Mouse (Mus musculus) adipocyte (in vitro differentiated cells): Measurements from ENCODE around the gene Snx18.

Experiments used
- DNase-seq: peaks from one replicate; pipeline ENCODE4 v3.0.0-alpha.2; 2016; ENCODE audit warnings: low spot score

Gene Snx18

DNA sequence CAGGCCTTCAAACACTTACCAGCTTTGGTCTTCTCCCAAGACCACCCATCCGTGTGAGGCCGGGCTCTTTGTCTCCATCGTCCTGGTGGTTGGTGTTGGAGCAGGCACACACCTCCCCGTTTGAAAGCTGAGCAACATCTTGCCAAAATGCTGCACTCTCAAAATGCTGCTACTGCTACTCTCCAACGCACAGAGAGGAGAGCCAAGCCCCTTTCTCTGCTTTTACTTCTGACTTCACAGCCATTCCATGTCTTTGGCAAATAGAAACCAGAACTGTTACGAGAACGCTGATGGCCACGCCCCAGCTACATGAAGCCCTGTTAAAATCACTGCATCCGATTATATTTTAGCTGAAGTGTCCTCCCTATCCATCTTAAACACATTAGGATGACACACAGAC is 58.7 kb downstream of the Snx18 start:
- no peak for DNase-seq

DNA sequence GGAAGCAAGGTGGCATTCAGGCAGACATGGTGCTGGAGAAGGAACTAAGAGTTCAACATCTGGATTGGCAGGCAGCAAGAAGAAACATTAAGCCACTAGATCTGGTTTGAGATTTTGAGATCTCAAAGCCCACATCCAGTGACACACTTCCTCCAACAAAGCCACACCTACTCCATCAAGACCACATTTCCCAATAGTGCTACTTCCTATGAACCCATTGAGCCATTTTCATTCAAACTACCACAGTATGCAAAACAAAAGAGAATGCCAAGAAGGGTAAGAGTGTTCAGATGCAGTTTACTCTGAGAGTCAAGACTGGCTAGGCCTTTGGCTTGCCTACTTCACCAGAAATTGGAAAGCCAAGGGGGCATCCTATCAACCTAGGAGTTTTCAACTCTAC is 61.8 kb downstream of the Snx18 start:
- DNase-seq, result peak; percentile 64

GRCm38 (mm10) chr13:113555226-113555625 is 63.1 kb downstream of the Snx18 start:
- peak; percentile 98 for DNase-seq

GRCm38 (mm10) chr13:113553603-113554230 is 64.6 kb downstream of the Snx18 start:
- DNase-seq, result peak; percentile 70

GRCm38 (mm10) chr13:113552341-113552740 is 66.0 kb downstream of the Snx18 start:
- no peak for DNase-seq

- DNase-seq, result peak; percentile 88
Observed at GRCm38 (mm10) chr13:113550866-113551565, 67.3 kb downstream of the Snx18 start.

DNA sequence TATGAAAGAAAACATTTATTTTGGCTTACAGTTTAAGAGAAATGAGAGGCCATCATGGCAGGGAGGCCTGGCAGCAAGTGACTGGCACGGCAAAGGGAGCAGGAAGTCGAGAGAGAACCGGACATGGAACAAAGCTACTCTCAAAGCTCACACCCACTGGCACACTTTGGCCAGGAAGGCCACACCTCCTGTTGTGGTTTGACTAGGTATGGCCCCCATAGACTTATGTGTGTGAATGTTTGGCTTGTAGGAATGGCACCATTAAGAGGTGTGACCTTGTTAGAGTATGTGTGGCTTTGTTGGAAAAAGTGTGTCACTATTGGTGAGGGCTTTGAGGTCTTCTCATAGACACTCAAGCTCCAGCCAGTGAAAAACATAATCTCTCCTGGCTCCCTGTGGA is 69.3 kb downstream of the Snx18 start:
- no peak for DNase-seq

DNA sequence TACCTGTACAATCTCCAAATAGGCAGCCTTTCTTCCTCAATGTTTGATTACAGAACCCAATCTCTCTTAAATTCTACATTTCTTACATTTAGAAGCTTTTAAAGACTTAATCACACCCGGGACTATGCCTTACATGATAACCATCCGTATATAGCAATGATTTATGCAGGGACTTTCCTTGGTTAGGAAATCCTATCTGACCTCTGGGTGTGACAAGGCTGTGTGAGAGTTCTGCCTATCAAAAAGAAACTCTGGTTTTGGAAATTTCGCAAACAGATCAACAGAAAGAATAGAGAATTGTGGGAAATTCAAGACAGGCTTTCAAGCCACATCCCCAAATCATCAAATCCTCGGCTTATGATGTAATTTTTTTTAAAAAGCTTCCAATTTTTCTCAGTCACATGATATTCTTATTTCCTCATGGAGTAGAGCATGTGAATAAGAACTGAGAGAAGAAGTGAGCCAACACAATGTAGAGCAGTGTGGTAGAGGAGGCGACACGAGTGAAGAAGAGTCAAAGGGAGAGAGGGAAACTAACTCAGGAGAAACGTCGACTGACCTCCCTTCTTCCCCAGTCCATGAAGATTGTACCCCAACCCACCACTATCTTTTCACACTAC is 70.4 kb downstream of the Snx18 start:
- no peak for DNase-seq

GRCm38 (mm10) chr13:113542374-113542773 is 76.0 kb downstream of the Snx18 start:
- DNase-seq, result no peak
